27 mouse cellular contexts compared by ENCODE assay signal in genomic region chr3:101783793-101784192, GRCm38 (mm10).
DNase-seq lines count a peak whose midpoint lies in the region; ATAC-seq and TF ChIP-seq lines count a peak whose summit lies in the region.
"Had no signal": no experiment of that assay in that cellular context is flagged by ENCODE, and none has a peak within 500 bp of the region (broad histone marks: within the 10 kb centered on the region; RNA-seq: fewer than 3 reads in every experiment).

No protein-coding gene starts in this region.

- peak; percentile 60 for DNase-seq in embryo, embryonic 10 days (ENCODE audit: low spot score)
- no peak for DNase-seq in embryo, embryonic 9.5 days (ENCODE audit: extremely low spot score)
- no peak for DNase-seq in forebrain, postnatal 0 days
- no peak for DNase-seq in forebrain, embryonic 14.5 days (ENCODE audit: low spot score)
- no peak for DNase-seq in midbrain, embryonic 11.5 days (ENCODE audit: low spot score, missing footprints)
- no peak for DNase-seq in midbrain, embryonic 10.5 days (ENCODE audit: low spot score)
- DNase-seq in retina, embryonic 14.5 days (ENCODE audit: low spot score): peak; percentile 41
- DNase-seq in frontal cortex, postnatal 25 days (ENCODE audit: low spot score in 2 of 2): no peak
- DNase-seq: adrenal gland, postnatal 36 days; cerebellum, adult 11-12 months; cerebellum, postnatal 10 days; gastrocnemius, postnatal 36 days; heart, postnatal 36 days; kidney, adult 2 months; lung, embryonic 14.5 days; right cerebral cortex, adult 18-20 months; right cerebral cortex, postnatal 4 days; thymus, adult 18-20 months; thymus, postnatal 36 days had no signal

- H3K9ac ChIP-seq in forebrain, postnatal 0 days: no peak overlapping the region
- no peak overlapping the region for H3K9ac ChIP-seq in forebrain, embryonic 14.5 days (ENCODE audit: low read length)
- H3K9ac ChIP-seq in midbrain, embryonic 11.5 days (ENCODE audit: low read length): no peak overlapping the region
- H3K9ac ChIP-seq: heart, embryonic 15.5 days; limb, embryonic 15.5 days; liver, embryonic 14.5 days; lung, embryonic 14.5 days; neural tube, embryonic 13.5 days; stomach, embryonic 15.5 days had no signal

- H3K27ac ChIP-seq in forebrain, postnatal 0 days (ENCODE audit: low read depth, low read length): no peak overlapping the region
- no peak overlapping the region for H3K27ac ChIP-seq in forebrain, embryonic 14.5 days (ENCODE audit: low read depth, low read length)
- H3K27ac ChIP-seq in midbrain, embryonic 11.5 days (ENCODE audit: low read depth, low read length): no peak overlapping the region
- no peak overlapping the region for H3K27ac ChIP-seq in midbrain, embryonic 10.5 days (replicated peaks)
- H3K27ac ChIP-seq: heart, embryonic 15.5 days; kidney, postnatal 0 days; left cerebral cortex, adult 2 months; limb, embryonic 15.5 days; liver, embryonic 14.5 days; neural tube, embryonic 13.5 days; stomach, embryonic 15.5 days had no signal

- H3K9me3 ChIP-seq in forebrain, postnatal 0 days (ENCODE audit: low read length): no peaks in the 10 kb centered on the region
- no peaks in the 10 kb centered on the region for H3K9me3 ChIP-seq in forebrain, embryonic 14.5 days (replicated peaks; ENCODE audit: control insufficient read depth, low read length)
- no peaks in the 10 kb centered on the region for H3K9me3 ChIP-seq in midbrain, embryonic 11.5 days (ENCODE audit: control insufficient read depth, low read length)
- H3K9me3 ChIP-seq in midbrain, embryonic 10.5 days (replicated peaks): no peaks in the 10 kb centered on the region
- H3K9me3 ChIP-seq: heart, embryonic 15.5 days; limb, embryonic 15.5 days; neural tube, embryonic 13.5 days; stomach, embryonic 15.5 days had no signal

- H3K4me1 ChIP-seq in forebrain, postnatal 0 days (ENCODE audit: insufficient read depth): no peaks in the 10 kb centered on the region
- no peaks in the 10 kb centered on the region for H3K4me1 ChIP-seq in forebrain, embryonic 14.5 days (ENCODE audit: control insufficient read depth, insufficient read depth, low read length)
- peaks cover 3% of the 10 kb centered on the region; the same call in 1 of the 2 replicates for H3K4me1 ChIP-seq in midbrain, embryonic 11.5 days (ENCODE audit: control insufficient read depth, insufficient read depth, low read length)
- peaks cover 30% of the 10 kb centered on the region for H3K4me1 ChIP-seq in midbrain, embryonic 10.5 days
- H3K4me1 ChIP-seq: stomach, embryonic 15.5 days had no signal

- ATAC-seq in forebrain, postnatal 0 days: peak; percentile 45; the same call in 1 of the 2 replicates
- ATAC-seq in forebrain, embryonic 14.5 days: no peak
- peak; percentile 38; the same call in 1 of the 2 replicates for ATAC-seq in midbrain, embryonic 11.5 days (ENCODE audit: low FRiP score)

- no peak overlapping the region for H3K4me3 ChIP-seq in forebrain, postnatal 0 days (ENCODE audit: low read depth, low read length)
- no peak overlapping the region for H3K4me3 ChIP-seq in forebrain, embryonic 14.5 days (ENCODE audit: low read depth, low read length)
- no peak overlapping the region for H3K4me3 ChIP-seq in midbrain, embryonic 11.5 days (ENCODE audit: low read depth, low read length)
- no peak overlapping the region for H3K4me3 ChIP-seq in midbrain, embryonic 10.5 days
- H3K4me3 ChIP-seq: heart, embryonic 15.5 days; left cerebral cortex, adult 2 months; limb, embryonic 15.5 days; megakaryocyte, embryonic 14.5 days; neural tube, embryonic 13.5 days; stomach, embryonic 15.5 days had no signal

- no peak for TF ChIP-seq CTCF in forebrain, postnatal 0 days (IDR thresholded peaks at IDR 0.05; ENCODE audit: low read depth)

- H3K36me3 ChIP-seq in forebrain, postnatal 0 days (ENCODE audit: insufficient read depth): no peaks in the 10 kb centered on the region
- no peaks in the 10 kb centered on the region for H3K36me3 ChIP-seq in forebrain, embryonic 14.5 days (ENCODE audit: control insufficient read depth, insufficient read depth, low read length)
- no peaks in the 10 kb centered on the region for H3K36me3 ChIP-seq in midbrain, embryonic 11.5 days (ENCODE audit: control insufficient read depth, insufficient read depth, low read length)
- H3K36me3 ChIP-seq in midbrain, embryonic 10.5 days: no peaks in the 10 kb centered on the region
- H3K36me3 ChIP-seq: heart, embryonic 15.5 days; limb, embryonic 15.5 days; neural tube, embryonic 13.5 days; stomach, embryonic 15.5 days had no signal

- H3K4me2 ChIP-seq in forebrain, postnatal 0 days (ENCODE audit: low read depth): no peak overlapping the region
- H3K4me2 ChIP-seq in forebrain, embryonic 14.5 days (ENCODE audit: low read length): no peak overlapping the region
- H3K4me2 ChIP-seq in midbrain, embryonic 11.5 days: no peak overlapping the region
- H3K4me2 ChIP-seq: heart, embryonic 15.5 days; limb, embryonic 15.5 days; lung, embryonic 14.5 days; neural tube, embryonic 13.5 days; stomach, embryonic 15.5 days had no signal

- 27% methylated on average over 2 of the region's 2 CpGs for whole genome bisulfite sequencing in forebrain, postnatal 0 days
- WGBS in forebrain, embryonic 14.5 days: 26% methylated on average over 2 of the region's 2 CpGs
- 41% methylated on average over 2 of the region's 2 CpGs for WGBS in midbrain, embryonic 11.5 days
- 50% methylated on average over 2 of the region's 2 CpGs for WGBS in midbrain, embryonic 10.5 days

- H3K27me3 ChIP-seq in forebrain, postnatal 0 days (ENCODE audit: insufficient read depth, low read length): no peaks in the 10 kb centered on the region
- no peaks in the 10 kb centered on the region for H3K27me3 ChIP-seq in forebrain, embryonic 14.5 days (replicated peaks; ENCODE audit: control insufficient read depth, insufficient read depth, low read length)
- no peaks in the 10 kb centered on the region; the same call in 1 of the 2 replicates for H3K27me3 ChIP-seq in midbrain, embryonic 11.5 days (ENCODE audit: control insufficient read depth, insufficient read depth, low read length)
- peaks cover 24% of the 10 kb centered on the region for H3K27me3 ChIP-seq in midbrain, embryonic 10.5 days (ENCODE audit: low read depth, poor library complexity, severe bottlenecking)
- H3K27me3 ChIP-seq: heart, embryonic 15.5 days; limb, embryonic 15.5 days; megakaryocyte, embryonic 14.5 days; neural tube, embryonic 13.5 days; stomach, embryonic 15.5 days had no signal

Comparison
In these comparisons a context has a peak if more than half of its experiments do, and no peak if none do; other contexts are left out.
1. DNase-seq: peak in embryo, embryonic 10 days (single experiment) and retina, embryonic 14.5 days (single experiment); none in embryo, embryonic 9.5 days (single experiment), forebrain, postnatal 0 days (single experiment), forebrain, embryonic 14.5 days (single experiment), midbrain, embryonic 11.5 days (single experiment), midbrain, embryonic 10.5 days (single experiment) and frontal cortex, postnatal 25 days (0 of 2).